Mouse (Mus musculus) liver, embryonic 14.5 days (tissue): ENCODE measurements at regions not wholly inside any gene's neighbourhood (a gene's known extent, or its start where the extent isn't known, plus 50 kb on each side); places are given as distances from the start of the nearest gene placed in this dataset.

ENCODE experiments used
- CTCF ChIP-seq: IDR thresholded peaks from 2 replicates; pipeline ENCODE4 v1.5.1; 2016; ENCODE audit warnings: antibody characterized with exemption, low read depth, control low read depth
- EP300 ChIP-seq: IDR thresholded peaks from 2 replicates; pipeline ENCODE4 v1.6.1; 2016; ENCODE audit warnings: antibody characterized with exemption, low read depth

GRCm38 (mm10) chr7:83391388-83391787 lies 193.3 kb upstream of the Tmc3 start:
- TF ChIP-seq CTCF (no peak), EP300 (no peak)
